Mouse (Mus musculus) spleen, postnatal 14 days (tissue): ENCODE measurements around the gene Slc2a1.

ENCODE experiments used
- DNase-seq, 2 experiments: peaks; one replicate each; pipeline ENCODE4 v3.0.0; 2021 to 2022; ENCODE audit warnings: low spot score in 2 of 2

Gene Slc2a1

GRCm38 (mm10) chr4:119098216-119099210 lies 10.0 kb upstream of the Slc2a1 start:
- DNase-seq: no peak

- DNase-seq: no peak
Observed at GRCm38 (mm10) chr4:119101392-119101791, 7.1 kb upstream of the Slc2a1 start.

GRCm38 (mm10) chr4:119102350-119103126 lies 6.0 kb upstream of the Slc2a1 start:
- no peak for DNase-seq

GRCm38 (mm10) chr4:119104847-119105246 lies 3.7 kb upstream of the Slc2a1 start:
- no peak for DNase-seq

- peak; percentile 45 to 53 for DNase-seq
Observed at GRCm38 (mm10) chr4:119105704-119106103, 2.8 kb upstream of the Slc2a1 start.

GRCm38 (mm10) chr4:119107867-119108266 lies 644 bp upstream of the Slc2a1 start:
- DNase-seq: no peak

- DNase-seq: no peak
Observed at GRCm38 (mm10) chr4:119109640-119110039, 1.1 kb downstream of the Slc2a1 start.

- no peak for DNase-seq
Observed at GRCm38 (mm10) chr4:119110512-119110911, 2.0 kb downstream of the Slc2a1 start.

GRCm38 (mm10) chr4:119111410-119111809 lies 2.9 kb downstream of the Slc2a1 start:
- DNase-seq: no peak

- no peak for DNase-seq
Observed at GRCm38 (mm10) chr4:119112256-119112885, 3.9 kb downstream of the Slc2a1 start.

GRCm38 (mm10) chr4:119115611-119116070 lies 7.1 kb downstream of the Slc2a1 start:
- DNase-seq: no peak

GRCm38 (mm10) chr4:119116336-119116735 lies 7.8 kb downstream of the Slc2a1 start:
- DNase-seq: no peak

GRCm38 (mm10) chr4:119117571-119117970 lies 9.1 kb downstream of the Slc2a1 start:
- DNase-seq: no peak

GRCm38 (mm10) chr4:119118659-119119077 lies 10.2 kb downstream of the Slc2a1 start:
- DNase-seq: no peak

- DNase-seq: no peak
Observed at GRCm38 (mm10) chr4:119119354-119119753, 10.8 kb downstream of the Slc2a1 start.

- no peak for DNase-seq
Observed at GRCm38 (mm10) chr4:119120095-119120494, 11.6 kb downstream of the Slc2a1 start.

- DNase-seq: no peak
Observed at GRCm38 (mm10) chr4:119121249-119121648, 12.7 kb downstream of the Slc2a1 start.

GRCm38 (mm10) chr4:119124771-119125273 lies 16.3 kb downstream of the Slc2a1 start:
- DNase-seq: no peak

GRCm38 (mm10) chr4:119125577-119126270 lies 17.2 kb downstream of the Slc2a1 start:
- DNase-seq: no peak

- peak in 1 of 2 experiments; percentile 48 for DNase-seq
Observed at GRCm38 (mm10) chr4:119127229-119127628, 18.7 kb downstream of the Slc2a1 start.

GRCm38 (mm10) chr4:119128547-119128946 lies 20.0 kb downstream of the Slc2a1 start:
- DNase-seq: no peak
